Mouse (Mus musculus) forebrain, embryonic 14.5 days (tissue): ENCODE measurements around the gene Pigo. TPM values are rescaled to one million over a fixed set of nuclear protein-coding genes. Genes with fewer than 3 reads are reported as not detected.

Experiments
- ATAC-seq: fragments of 200-750 bp; cut with Nextera tagmentation; 2 replicates; pipeline ENCODE4 v1.8.0; 2017; ENCODE audit warnings: mild to moderate bottlenecking, moderate library complexity
- DNase-seq: peaks from one replicate; pipeline ENCODE4 v3.0.0-alpha.2; 2015; ENCODE audit warnings: low spot score
- H3K27ac ChIP-seq: fragments of 300-500 bp; sonication (generic); 2 replicates; pipeline ENCODE4 v1.5.1; 2014; ENCODE audit warnings: low read depth, mild to moderate bottlenecking, control low read depth, low read length, moderate library complexity
- H3K27me3 ChIP-seq: fragments of 300-500 bp; sonication (generic); replicated peaks from 2 replicates; pipeline ENCODE4 v1.6.1; 2014; ENCODE audit warnings: low read length, control low read depth, mixed read lengths; ENCODE audit not compliant: control insufficient read depth, insufficient read depth
- H3K36me3 ChIP-seq: fragments of 300-500 bp; sonication (generic); 2 replicates; pipeline ENCODE4 v1.6.1; 2014; ENCODE audit warnings: low read length, control low read depth; ENCODE audit not compliant: control insufficient read depth, insufficient read depth
- H3K4me1 ChIP-seq: fragments of 300-500 bp; sonication (generic); 2 replicates; pipeline ENCODE4 v1.6.1; 2014; ENCODE audit warnings: antibody characterized with exemption, low read length, control low read depth; ENCODE audit not compliant: control insufficient read depth, insufficient read depth
- H3K4me2 ChIP-seq: fragments of 300-500 bp; sonication (generic); 2 replicates; pipeline ENCODE4 v1.6.1; 2014; ENCODE audit warnings: mild to moderate bottlenecking, control low read depth, low read length
- H3K4me3 ChIP-seq: fragments of 300-500 bp; sonication (generic); 2 replicates; pipeline ENCODE4 v1.5.1; 2014; ENCODE audit warnings: low read depth, low read length, control low read depth
- H3K9ac ChIP-seq: fragments of 300-500 bp; sonication (generic); 2 replicates; pipeline ENCODE4 v1.6.1; 2014; ENCODE audit warnings: mild to moderate bottlenecking, low read length, control low read depth, moderate library complexity
- H3K9me3 ChIP-seq: fragments of 300-500 bp; sonication (generic); replicated peaks from 2 replicates; pipeline ENCODE4 v1.6.1; 2016; ENCODE audit warnings: low read length, control low read depth, mixed read lengths; ENCODE audit not compliant: control insufficient read depth
- WGBS: fragments of 180-500 bp; shearing (Covaris S2); extraction: QIAGEN DNeasy Blood & Tissue Kit; methylation state at CpG from one replicate; pipeline ENCODE4 v1.1.7; 2014; 5-methylcytosine and 5-hydroxymethylcytosine counted together
- polyA plus RNA-seq: library from polyadenylated mRNA; unstranded; fragments of >200 nt; fragmentation: Nextera tagmentation; extraction: Ambion mirVana; gene quantifications from 2 replicates; pipeline ENCODE4 v1.2.1, GENCODE M21; 2014

Gene Pigo
- polyA plus RNA-seq, 1 experiment from 2014 or later: 18.1 TPM

DNA sequence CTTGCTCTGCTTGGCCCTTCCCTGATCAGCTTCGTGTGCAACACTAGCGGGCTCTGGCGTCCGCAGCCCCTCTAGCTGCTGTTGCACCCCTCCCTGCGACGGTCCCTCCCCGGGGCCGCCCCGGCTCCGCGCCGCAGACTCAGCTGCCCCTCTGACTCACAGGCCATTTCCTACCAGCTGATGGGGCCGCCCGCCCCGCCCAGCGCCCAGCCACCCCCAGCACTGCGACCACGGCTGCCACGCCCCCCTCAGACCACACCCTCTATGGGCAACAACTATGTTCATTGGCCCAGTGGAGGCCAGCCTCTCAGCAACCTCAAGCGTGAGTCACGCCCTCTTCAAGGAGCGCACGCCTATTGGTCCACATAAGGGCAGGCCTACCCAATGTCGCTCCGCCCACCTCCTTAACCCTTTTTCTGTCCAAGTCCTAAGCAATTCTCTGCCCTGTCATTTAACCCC is 14.5 kb upstream of the Pigo start:
- Histone ChIP-seq H3K27ac (peak overlapping the region; percentile 77), H3K4me2 (peak overlapping the region; percentile 54), H3K9ac (peak overlapping the region; percentile 79), H3K4me3 (peak overlapping the region; percentile 62), H3K9me3 (no peaks in the 10 kb centered on the region), H3K36me3 (peaks cover 19% of the 10 kb centered on the region), H3K27me3 (no peaks in the 10 kb centered on the region), H3K4me1 (peaks cover 26% of the 10 kb centered on the region)
- ATAC-seq (peak; percentile 95), DNase-seq (peak; percentile 99)
- 0% methylated on average over 25 of the region's 25 CpGs for WGBS

DNA sequence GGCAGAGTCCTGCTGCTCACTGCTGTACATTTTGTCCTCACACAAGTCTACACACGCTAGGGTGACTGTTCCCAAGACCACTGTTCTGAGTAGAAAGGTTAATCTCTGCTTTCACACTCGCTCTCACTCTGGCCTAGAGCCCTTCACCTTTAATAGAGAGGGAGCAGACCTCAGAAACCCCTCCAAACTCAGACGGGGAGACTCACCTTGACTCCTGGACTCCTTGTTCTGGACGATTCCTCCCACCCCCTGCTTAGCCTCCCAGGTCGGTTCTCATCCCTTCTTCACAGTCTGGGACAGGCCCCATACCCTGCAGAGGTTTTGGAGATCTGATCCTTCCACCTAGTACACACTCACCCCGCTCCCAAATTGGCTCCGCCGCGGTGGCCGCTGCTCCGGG is 14.0 kb upstream of the Pigo start:
- H3K4me1 ChIP-seq: peaks cover 22% of the 10 kb centered on the region
- peak overlapping the region; percentile 54 for H3K4me2 ChIP-seq
- peak overlapping the region; percentile 79 for H3K9ac ChIP-seq
- peak; percentile 7; the same call in 1 of the 2 replicates for ATAC-seq
- no peak for DNase-seq
- H3K27me3 ChIP-seq: no peaks in the 10 kb centered on the region
- peak overlapping the region; percentile 62 for H3K4me3 ChIP-seq
- H3K27ac ChIP-seq: peak overlapping the region; percentile 77
- H3K9me3 ChIP-seq: no peaks in the 10 kb centered on the region
- H3K36me3 ChIP-seq: peaks cover 25% of the 10 kb centered on the region
- 2% methylated on average over 11 of the region's 11 CpGs for WGBS

DNA sequence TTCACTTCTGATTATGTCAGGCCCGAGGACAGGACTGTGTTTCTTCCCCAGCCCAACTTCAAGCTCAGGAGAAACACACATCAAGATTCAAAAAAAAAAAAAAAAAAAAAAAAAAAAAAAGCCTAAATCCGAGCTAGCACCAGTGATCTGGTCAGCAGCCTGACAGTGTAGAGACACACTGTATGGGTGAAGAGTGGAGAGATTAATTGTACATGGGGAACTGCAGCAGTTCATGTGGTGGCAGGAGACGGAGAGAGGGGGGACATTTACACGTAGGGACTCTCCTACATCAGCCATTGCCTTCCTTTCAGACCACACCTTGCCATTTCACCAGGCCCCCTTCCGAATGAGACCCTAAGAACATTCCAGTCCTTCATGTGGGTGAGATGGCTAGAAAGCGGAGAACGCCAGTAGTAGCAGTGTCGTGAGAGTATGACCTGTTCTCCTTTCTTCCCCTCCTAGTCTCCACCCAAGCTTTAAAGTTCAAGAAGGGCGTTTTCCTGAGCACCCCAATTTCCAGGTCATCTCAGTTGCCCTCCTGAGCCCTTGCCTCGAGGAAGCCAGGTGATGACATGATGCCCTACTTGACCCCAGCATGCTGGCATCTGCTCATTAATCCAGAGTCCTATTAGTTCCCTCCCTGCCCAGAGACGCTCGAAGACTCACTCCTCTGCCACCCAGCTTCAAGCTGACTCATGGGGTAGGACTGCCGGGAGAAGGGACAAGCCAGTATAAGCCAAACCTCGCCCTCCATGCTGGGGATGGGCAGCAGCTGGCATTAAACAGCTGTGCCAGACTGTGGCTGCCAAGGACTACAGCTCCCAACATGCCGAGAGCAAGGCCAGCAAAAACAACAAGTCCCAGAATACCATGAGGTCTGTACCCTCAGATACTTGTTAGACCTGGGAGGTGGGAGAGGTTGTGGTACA is 13.2 kb upstream of the Pigo start:
- Histone ChIP-seq H3K36me3 (peaks cover 32% of the 10 kb centered on the region), H3K4me2 (peak overlapping the region; percentile 54), H3K27ac (no peak overlapping the region), H3K4me3 (peak overlapping the region; percentile 62), H3K9ac (peak overlapping the region; percentile 79), H3K4me1 (peaks cover 19% of the 10 kb centered on the region), H3K9me3 (no peaks in the 10 kb centered on the region), H3K27me3 (no peaks in the 10 kb centered on the region)
- no peak for ATAC-seq
- WGBS: 64% methylated on average over 15 of the region's 15 CpGs
- no peak for DNase-seq

DNA sequence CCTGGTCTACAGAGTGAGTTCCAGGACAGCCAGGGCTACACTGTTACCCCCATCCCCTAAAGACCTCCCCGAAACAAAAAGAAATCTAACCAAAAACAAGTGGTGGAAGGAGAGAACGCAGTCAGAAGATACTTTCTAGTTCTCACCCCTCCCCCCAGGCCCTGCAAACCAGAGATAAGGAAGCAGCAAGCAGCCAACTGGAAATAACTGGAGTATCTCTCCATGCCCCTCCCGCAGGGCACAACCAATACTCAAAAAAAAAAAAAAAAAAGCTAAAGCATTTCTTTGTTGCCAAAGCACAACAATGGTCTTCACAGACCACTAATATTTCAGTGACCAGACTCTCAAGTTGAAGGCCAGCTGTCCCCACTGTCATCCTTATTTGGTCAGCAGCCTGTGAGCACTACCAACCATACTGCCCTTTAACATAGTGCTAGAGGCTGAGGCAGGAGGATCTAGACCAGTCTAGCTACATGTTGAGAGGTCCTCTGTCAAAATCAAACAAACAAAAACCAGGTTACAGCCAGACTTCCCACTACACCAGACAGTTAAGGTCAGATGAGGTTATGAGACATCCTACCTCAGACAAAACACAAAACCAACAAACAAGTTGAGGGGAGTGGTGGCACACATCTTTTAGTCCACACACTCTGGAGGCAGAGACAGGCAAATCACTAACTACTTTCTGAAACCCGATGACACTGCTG is 12.4 kb upstream of the Pigo start:
- ATAC-seq (no peak), DNase-seq (no peak)
- 73% methylated on average over 4 of the region's 4 CpGs for WGBS
- Histone ChIP-seq H3K27me3 (no peaks in the 10 kb centered on the region), H3K4me3 (no peak overlapping the region), H3K9me3 (no peaks in the 10 kb centered on the region), H3K36me3 (peaks cover 41% of the 10 kb centered on the region), H3K27ac (no peak overlapping the region), H3K4me1 (peaks cover 14% of the 10 kb centered on the region), H3K4me2 (peak overlapping the region; percentile 54; the same call in 1 of the 2 replicates), H3K9ac (no peak overlapping the region)

DNA sequence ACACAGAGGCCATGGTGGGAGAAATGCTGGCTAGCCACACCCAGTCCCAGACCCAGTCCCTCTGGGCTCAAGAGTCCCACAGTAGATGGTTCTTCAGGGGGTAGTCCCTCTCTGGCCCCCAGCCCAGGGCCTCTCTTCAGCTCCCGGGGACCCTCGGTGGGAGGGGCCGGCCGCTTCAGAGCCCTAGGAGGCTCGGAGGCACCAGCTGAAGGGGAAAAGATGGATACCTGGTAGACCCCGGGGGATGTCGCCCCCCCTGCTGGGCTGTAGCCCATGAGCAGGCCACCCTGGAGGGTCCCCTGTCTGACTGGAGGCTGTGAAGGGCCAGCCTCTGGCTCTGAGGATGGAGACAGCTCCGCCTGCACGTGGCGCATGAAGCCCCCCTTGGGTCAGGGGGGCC is 10.7 kb upstream of the Pigo start:
- Histone ChIP-seq H3K4me3 (no peak overlapping the region), H3K36me3 (peaks cover 47% of the 10 kb centered on the region), H3K4me2 (no peak overlapping the region), H3K9ac (no peak overlapping the region), H3K27me3 (no peaks in the 10 kb centered on the region), H3K9me3 (no peaks in the 10 kb centered on the region), H3K4me1 (peaks cover 17% of the 10 kb centered on the region), H3K27ac (no peak overlapping the region)
- DNase-seq (no peak), ATAC-seq (no peak)
- 89% methylated on average over 10 of the region's 10 CpGs for whole genome bisulfite sequencing

DNA sequence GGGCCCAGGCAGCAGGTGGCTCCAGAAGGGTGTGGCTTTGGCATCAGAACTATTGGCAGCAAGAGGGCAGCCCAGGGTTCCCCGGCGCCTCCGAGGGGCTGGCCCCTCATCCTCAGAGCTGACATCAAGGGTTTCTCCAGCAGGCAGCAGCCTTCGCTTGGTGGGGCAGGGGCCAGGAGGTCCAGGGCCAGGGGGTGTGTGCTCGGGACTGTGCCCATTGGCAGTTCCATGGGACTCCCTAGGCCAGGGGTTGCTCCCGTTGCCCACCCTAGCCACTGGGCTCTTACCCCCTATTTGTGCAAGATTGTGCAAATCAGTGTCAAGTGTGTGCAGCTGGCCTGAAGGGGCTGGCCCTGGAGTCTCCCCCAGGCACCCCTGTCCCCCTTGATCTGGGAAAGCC is 10.2 kb upstream of the Pigo start:
- 86% methylated on average over 6 of the region's 6 CpGs for WGBS
- H3K9ac ChIP-seq: no peak overlapping the region
- ATAC-seq: no peak
- H3K4me2 ChIP-seq: no peak overlapping the region
- H3K4me3 ChIP-seq: no peak overlapping the region
- peaks cover 47% of the 10 kb centered on the region for H3K36me3 ChIP-seq
- peaks cover 14% of the 10 kb centered on the region for H3K4me1 ChIP-seq
- no peak for DNase-seq
- H3K27ac ChIP-seq: no peak overlapping the region
- no peaks in the 10 kb centered on the region for H3K9me3 ChIP-seq
- H3K27me3 ChIP-seq: no peaks in the 10 kb centered on the region

DNA sequence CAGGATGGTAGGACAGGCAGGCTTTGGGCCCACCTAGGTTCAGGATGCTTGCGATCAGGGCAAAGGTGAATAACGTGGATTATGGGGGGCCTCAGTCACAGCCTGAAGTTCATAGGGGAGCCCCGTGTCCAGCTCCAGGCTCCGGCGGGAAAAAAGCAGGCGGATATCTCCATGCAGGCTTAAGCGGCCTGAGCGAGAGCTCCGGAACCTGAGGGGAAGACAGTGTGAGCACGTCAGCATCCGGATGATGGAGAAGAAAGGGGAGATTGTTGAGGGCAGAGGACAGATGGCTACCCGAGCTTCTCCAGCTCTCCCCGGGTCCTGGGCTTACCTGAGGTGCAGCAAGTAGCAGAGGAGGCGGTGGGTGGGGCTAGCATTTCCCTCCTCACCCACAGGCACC is 7.9 kb upstream of the Pigo start:
- no peak for ATAC-seq
- Histone ChIP-seq H3K4me2 (no peak overlapping the region), H3K36me3 (peaks cover 59% of the 10 kb centered on the region), H3K4me1 (peaks cover 9% of the 10 kb centered on the region; the same call in 1 of the 2 replicates), H3K9ac (no peak overlapping the region), H3K9me3 (no peaks in the 10 kb centered on the region), H3K27me3 (no peaks in the 10 kb centered on the region), H3K4me3 (no peak overlapping the region), H3K27ac (0 out of 2 replicates have a peak overlapping the region, but pooled peaks have one; percentile 24)
- WGBS: 86% methylated on average over 14 of the region's 14 CpGs
- no peak for DNase-seq

DNA sequence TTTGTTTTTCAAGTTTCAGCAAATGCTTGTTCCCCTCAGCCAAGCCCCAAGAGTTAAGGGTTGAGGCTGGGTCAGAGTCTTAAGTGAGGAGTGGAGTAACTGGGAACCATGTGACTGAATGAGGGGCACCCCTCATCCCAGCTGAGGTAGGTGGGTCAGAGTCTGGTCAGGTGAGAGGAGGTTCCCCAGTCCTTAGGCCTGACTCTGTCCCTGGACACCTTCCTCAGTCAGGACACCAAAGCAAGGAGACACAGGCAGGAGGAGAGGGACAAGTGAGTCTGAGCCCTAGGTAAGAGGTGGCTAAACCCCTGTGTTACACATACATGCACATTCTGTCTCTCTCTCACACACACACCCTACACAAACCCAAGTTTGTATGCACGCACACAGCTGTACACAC is 6.9 kb upstream of the Pigo start:
- peaks cover 9% of the 10 kb centered on the region; the same call in 1 of the 2 replicates for H3K4me1 ChIP-seq
- H3K9ac ChIP-seq: no peak overlapping the region
- H3K27me3 ChIP-seq: no peaks in the 10 kb centered on the region
- no peak overlapping the region for H3K4me2 ChIP-seq
- H3K36me3 ChIP-seq: peaks cover 69% of the 10 kb centered on the region
- H3K4me3 ChIP-seq: no peak overlapping the region
- DNase-seq (no peak), ATAC-seq (no peak)
- 100% methylated on average over 1 of the region's 1 CpGs for WGBS
- H3K27ac ChIP-seq: peak overlapping the region; percentile 46; the same call in 1 of the 2 replicates
- H3K9me3 ChIP-seq: no peaks in the 10 kb centered on the region
